Mouse (Mus musculus): ENCODE data around the gene Nr2c2ap. TPM values are rescaled to one million over a fixed set of nuclear protein-coding genes. Genes with fewer than 3 reads are reported as not detected.

Nr2c2ap gene
- polyA plus RNA-seq, 1 experiment from 2014 or later, result 19.5 TPM

- no peak overlapping the region for H3K4me2 ChIP-seq (ENCODE audit: low read depth, low read length)
- 57% methylated on average over 9 of the region's 9 CpGs for WGBS
- ATAC-seq (replicated peaks; ENCODE audit: insufficient number of reproducible peaks, low FRiP score, low TSS enrichment, low read depth) (no peak), DNase-seq (ENCODE audit: low spot score) (no peak)
- no peak overlapping the region for H3K27ac ChIP-seq (replicated peaks; ENCODE audit: low read depth, low read length)
- H3K9ac ChIP-seq (replicated peaks; ENCODE audit: low read length), result no peak overlapping the region
- no peaks in the 10 kb centered on the region for H3K9me3 ChIP-seq (replicated peaks; ENCODE audit: control insufficient read depth, low read length)
- peaks cover 55% of the 10 kb centered on the region for H3K27me3 ChIP-seq (ENCODE audit: control insufficient read depth, insufficient read depth, low read length)
- no peak overlapping the region for H3K4me3 ChIP-seq (ENCODE audit: low read depth, low read length)
- H3K4me1 ChIP-seq (ENCODE audit: control insufficient read depth, insufficient read depth, low read length), result 0 out of 2 replicates have a peak, but pooled peaks cover 4% of the 10 kb centered on the region
- H3K36me3 ChIP-seq (replicated peaks; ENCODE audit: control insufficient read depth, insufficient read depth, low read depth, low read length), result no peaks in the 10 kb centered on the region
Measured at GRCm38 (mm10) chr8:70089296-70089960, 41.7 kb upstream of the Nr2c2ap start.

DNA sequence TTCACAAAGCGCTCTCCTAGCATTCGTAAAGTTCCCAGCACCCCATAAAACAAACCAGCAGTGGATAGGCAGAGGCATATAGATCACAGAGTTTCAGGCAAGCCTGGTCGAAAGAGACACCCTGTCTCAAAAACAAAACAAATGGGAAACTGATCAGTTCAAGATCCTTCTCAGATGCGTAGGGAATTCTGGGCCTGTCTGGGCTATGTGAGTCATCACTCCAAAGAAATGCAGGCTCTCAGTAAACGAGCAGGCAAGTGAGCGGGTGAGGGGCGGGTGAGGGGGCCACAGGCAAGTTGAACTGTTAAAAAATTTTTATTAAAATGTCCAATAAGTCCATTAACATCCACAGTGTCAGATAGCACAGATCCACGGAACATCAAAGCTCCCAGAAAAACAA, 38.3 kb upstream of the Nr2c2ap start:
- Histone ChIP-seq H3K27ac (replicated peaks; ENCODE audit: low read depth, low read length) (no peak overlapping the region), H3K4me1 (ENCODE audit: control insufficient read depth, insufficient read depth, low read length) (0 out of 2 replicates have a peak, but pooled peaks cover 4% of the 10 kb centered on the region), H3K4me2 (ENCODE audit: low read depth, low read length) (no peak overlapping the region), H3K9me3 (replicated peaks; ENCODE audit: control insufficient read depth, low read length) (no peaks in the 10 kb centered on the region; the same call in 1 of the 2 replicates), H3K4me3 (ENCODE audit: low read depth, low read length) (no peak overlapping the region), H3K27me3 (ENCODE audit: control insufficient read depth, insufficient read depth, low read length) (peaks cover 22% of the 10 kb centered on the region), H3K9ac (replicated peaks; ENCODE audit: low read length) (no peak overlapping the region), H3K36me3 (replicated peaks; ENCODE audit: control insufficient read depth, insufficient read depth, low read depth, low read length) (no peaks in the 10 kb centered on the region)
- no peak for ATAC-seq (replicated peaks; ENCODE audit: insufficient number of reproducible peaks, low FRiP score, low TSS enrichment, low read depth)
- 57% methylated on average over 8 of the region's 8 CpGs for WGBS
- no peak for DNase-seq (ENCODE audit: low spot score)

- Histone ChIP-seq H3K4me1 (ENCODE audit: control insufficient read depth, insufficient read depth, low read length) (no peaks in the 10 kb centered on the region), H3K9ac (replicated peaks; ENCODE audit: low read length) (no peak overlapping the region), H3K4me3 (ENCODE audit: low read depth, low read length) (no peak overlapping the region), H3K27ac (replicated peaks; ENCODE audit: low read depth, low read length) (no peak overlapping the region), H3K27me3 (ENCODE audit: control insufficient read depth, insufficient read depth, low read length) (no peaks in the 10 kb centered on the region), H3K36me3 (replicated peaks; ENCODE audit: control insufficient read depth, insufficient read depth, low read depth, low read length) (no peaks in the 10 kb centered on the region; the same call in 1 of the 2 replicates), H3K4me2 (ENCODE audit: low read depth, low read length) (no peak overlapping the region), H3K9me3 (replicated peaks; ENCODE audit: control insufficient read depth, low read length) (no peaks in the 10 kb centered on the region; the same call in 1 of the 2 replicates)
- no peak for ATAC-seq (replicated peaks; ENCODE audit: insufficient number of reproducible peaks, low FRiP score, low TSS enrichment, low read depth)
- no peak for DNase-seq (ENCODE audit: low spot score)
- 76% methylated on average over 8 of the region's 8 CpGs for WGBS
Measured at GRCm38 (mm10) chr8:70099276-70099675, 31.9 kb upstream of the Nr2c2ap start.

GRCm38 (mm10) chr8:70100241-70100640, 30.9 kb upstream of the Nr2c2ap start:
- ATAC-seq (replicated peaks; ENCODE audit: insufficient number of reproducible peaks, low FRiP score, low TSS enrichment, low read depth), result no peak
- H3K9ac ChIP-seq (replicated peaks; ENCODE audit: low read length), result no peak overlapping the region
- H3K36me3 ChIP-seq (replicated peaks; ENCODE audit: control insufficient read depth, insufficient read depth, low read depth, low read length), result no peaks in the 10 kb centered on the region; the same call in 1 of the 2 replicates
- H3K4me3 ChIP-seq (ENCODE audit: low read depth, low read length), result no peak overlapping the region
- H3K4me2 ChIP-seq (ENCODE audit: low read depth, low read length), result no peak overlapping the region
- H3K27me3 ChIP-seq (ENCODE audit: control insufficient read depth, insufficient read depth, low read length), result no peaks in the 10 kb centered on the region
- DNase-seq (ENCODE audit: low spot score), result no peak
- 86% methylated on average over 8 of the region's 8 CpGs for WGBS
- H3K9me3 ChIP-seq (replicated peaks; ENCODE audit: control insufficient read depth, low read length), result no peaks in the 10 kb centered on the region; the same call in 1 of the 2 replicates
- H3K27ac ChIP-seq (replicated peaks; ENCODE audit: low read depth, low read length), result no peak overlapping the region
- H3K4me1 ChIP-seq (ENCODE audit: control insufficient read depth, insufficient read depth, low read length), result no peaks in the 10 kb centered on the region

DNA sequence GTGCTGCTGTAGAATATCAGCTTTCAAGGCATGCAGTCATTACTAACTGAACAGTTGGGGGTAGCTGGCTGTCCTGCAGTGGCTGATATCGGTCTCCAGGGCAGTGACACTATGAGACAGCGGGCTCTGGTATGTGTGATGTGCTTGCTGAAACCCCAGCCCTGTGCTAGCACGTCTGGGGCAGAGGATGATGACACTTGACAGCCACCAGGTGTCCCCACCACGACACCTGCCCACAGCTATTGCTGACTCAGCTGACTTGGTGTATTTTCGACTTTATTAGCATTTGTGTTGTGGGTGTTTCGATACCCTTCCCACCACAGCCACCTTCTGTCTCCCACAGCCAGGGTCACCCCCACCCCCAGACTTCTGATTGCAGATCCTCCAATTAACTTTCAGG, 26.6 kb upstream of the Nr2c2ap start:
- no peaks in the 10 kb centered on the region for H3K36me3 ChIP-seq (replicated peaks; ENCODE audit: control insufficient read depth, insufficient read depth, low read depth, low read length)
- H3K9me3 ChIP-seq (replicated peaks; ENCODE audit: control insufficient read depth, low read length), result no peaks in the 10 kb centered on the region
- DNase-seq (ENCODE audit: low spot score) (no peak), ATAC-seq (replicated peaks; ENCODE audit: insufficient number of reproducible peaks, low FRiP score, low TSS enrichment, low read depth) (no peak)
- 17% methylated on average over 6 of the region's 6 CpGs for WGBS
- no peak overlapping the region for H3K9ac ChIP-seq (replicated peaks; ENCODE audit: low read length)
- no peak overlapping the region for H3K27ac ChIP-seq (replicated peaks; ENCODE audit: low read depth, low read length)
- peaks cover 3% of the 10 kb centered on the region; the same call in 1 of the 2 replicates for H3K27me3 ChIP-seq (ENCODE audit: control insufficient read depth, insufficient read depth, low read length)
- H3K4me3 ChIP-seq (ENCODE audit: low read depth, low read length), result no peak overlapping the region
- H3K4me1 ChIP-seq (ENCODE audit: control insufficient read depth, insufficient read depth, low read length), result no peaks in the 10 kb centered on the region
- H3K4me2 ChIP-seq (ENCODE audit: low read depth, low read length), result no peak overlapping the region

- H3K36me3 ChIP-seq (replicated peaks; ENCODE audit: control insufficient read depth, insufficient read depth, low read depth, low read length), result no peaks in the 10 kb centered on the region
- no peak overlapping the region for H3K27ac ChIP-seq (replicated peaks; ENCODE audit: low read depth, low read length)
- DNase-seq (ENCODE audit: low spot score), result no peak
- H3K4me3 ChIP-seq (ENCODE audit: low read depth, low read length), result no peak overlapping the region
- peaks cover 5% of the 10 kb centered on the region; the same call in 1 of the 2 replicates for H3K27me3 ChIP-seq (ENCODE audit: control insufficient read depth, insufficient read depth, low read length)
- ATAC-seq (replicated peaks; ENCODE audit: insufficient number of reproducible peaks, low FRiP score, low TSS enrichment, low read depth), result no peak
- 82% methylated on average over 7 of the region's 7 CpGs for WGBS
- no peaks in the 10 kb centered on the region for H3K4me1 ChIP-seq (ENCODE audit: control insufficient read depth, insufficient read depth, low read length)
- H3K9me3 ChIP-seq (replicated peaks; ENCODE audit: control insufficient read depth, low read length), result no peaks in the 10 kb centered on the region
- H3K9ac ChIP-seq (replicated peaks; ENCODE audit: low read length), result no peak overlapping the region
- no peak overlapping the region for H3K4me2 ChIP-seq (ENCODE audit: low read depth, low read length)
Measured at GRCm38 (mm10) chr8:70104922-70105321, 26.2 kb upstream of the Nr2c2ap start.

GRCm38 (mm10) chr8:70110451-70110850, 20.7 kb upstream of the Nr2c2ap start:
- no peak for ATAC-seq (replicated peaks; ENCODE audit: insufficient number of reproducible peaks, low FRiP score, low TSS enrichment, low read depth)
- H3K9me3 ChIP-seq (replicated peaks; ENCODE audit: control insufficient read depth, low read length), result no peaks in the 10 kb centered on the region
- no peak overlapping the region for H3K9ac ChIP-seq (replicated peaks; ENCODE audit: low read length)
- H3K36me3 ChIP-seq (replicated peaks; ENCODE audit: control insufficient read depth, insufficient read depth, low read depth, low read length), result no peaks in the 10 kb centered on the region
- H3K4me1 ChIP-seq (ENCODE audit: control insufficient read depth, insufficient read depth, low read length), result peaks cover 4% of the 10 kb centered on the region; the same call in 1 of the 2 replicates
- no peak for DNase-seq (ENCODE audit: low spot score)
- WGBS, result 89% methylated on average over 2 of the region's 2 CpGs
- H3K27me3 ChIP-seq (ENCODE audit: control insufficient read depth, insufficient read depth, low read length), result peaks cover 51% of the 10 kb centered on the region
- H3K4me3 ChIP-seq (ENCODE audit: low read depth, low read length), result no peak overlapping the region
- no peak overlapping the region for H3K4me2 ChIP-seq (ENCODE audit: low read depth, low read length)
- no peak overlapping the region for H3K27ac ChIP-seq (replicated peaks; ENCODE audit: low read depth, low read length)

GRCm38 (mm10) chr8:70111192-70111795, 19.8 kb upstream of the Nr2c2ap start:
- DNase-seq (ENCODE audit: low spot score), result no peak
- no peaks in the 10 kb centered on the region for H3K36me3 ChIP-seq (replicated peaks; ENCODE audit: control insufficient read depth, insufficient read depth, low read depth, low read length)
- H3K27ac ChIP-seq (replicated peaks; ENCODE audit: low read depth, low read length), result no peak overlapping the region
- no peak overlapping the region for H3K4me2 ChIP-seq (ENCODE audit: low read depth, low read length)
- H3K4me3 ChIP-seq (ENCODE audit: low read depth, low read length), result no peak overlapping the region
- H3K4me1 ChIP-seq (ENCODE audit: control insufficient read depth, insufficient read depth, low read length), result peaks cover 4% of the 10 kb centered on the region; the same call in 1 of the 2 replicates
- WGBS, result 47% methylated on average over 23 of the region's 23 CpGs
- H3K27me3 ChIP-seq (ENCODE audit: control insufficient read depth, insufficient read depth, low read length), result peaks cover 51% of the 10 kb centered on the region
- H3K9ac ChIP-seq (replicated peaks; ENCODE audit: low read length), result no peak overlapping the region
- ATAC-seq (replicated peaks; ENCODE audit: insufficient number of reproducible peaks, low FRiP score, low TSS enrichment, low read depth), result no peak
- H3K9me3 ChIP-seq (replicated peaks; ENCODE audit: control insufficient read depth, low read length), result no peaks in the 10 kb centered on the region
